Mouse (Mus musculus): ENCODE measurements around the gene Serinc4.

Gene Serinc4

DNA sequence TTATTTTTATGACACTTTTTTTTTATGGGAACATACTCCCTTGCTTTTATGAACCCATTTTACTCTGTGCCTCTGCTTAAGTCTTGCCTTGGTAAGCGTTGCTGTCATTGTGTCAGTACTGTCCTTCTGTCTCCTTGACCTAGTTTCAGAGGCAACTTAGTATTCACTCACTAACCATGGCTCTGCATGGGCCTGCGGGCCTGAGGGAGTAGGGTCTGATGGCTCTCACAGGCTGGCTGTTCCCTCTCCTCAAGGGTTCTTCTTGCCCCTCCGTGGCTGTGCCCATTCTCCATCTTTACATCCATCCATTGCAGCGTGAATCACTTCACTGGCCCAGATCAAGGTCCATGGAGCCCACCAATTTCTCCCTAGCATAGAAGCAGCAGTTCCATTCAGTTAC lies 10.1 kb downstream of the Serinc4 start:
- no peak for DNase-seq

DNA sequence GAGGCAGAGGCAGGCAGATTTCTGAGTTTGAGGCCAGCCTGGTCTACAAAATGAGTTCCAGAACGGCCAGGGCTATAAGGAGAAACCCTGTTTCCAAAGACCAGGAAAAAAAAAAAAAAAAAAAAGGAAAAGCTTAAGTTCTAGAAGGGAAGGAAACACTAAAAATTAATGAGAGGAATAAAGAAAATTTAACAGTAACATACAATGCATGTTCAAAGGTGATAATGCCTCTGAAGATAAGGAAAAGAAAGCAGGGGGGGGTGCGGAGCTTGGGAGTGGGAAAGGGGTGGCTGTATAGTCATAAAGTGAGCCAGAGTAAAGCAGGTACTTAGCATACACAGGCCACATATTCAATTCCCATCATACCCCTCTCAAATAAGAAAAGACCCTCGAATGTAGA lies 11.5 kb downstream of the Serinc4 start:
- no peak for DNase-seq

GRCm38 (mm10) chr2:121444178-121444577 lies 12.4 kb downstream of the Serinc4 start, which contains the start of gene Ell3:
Gene Ell3, minus strand, starts transcription at chr2:121444278.
- DNase-seq = no peak

DNA sequence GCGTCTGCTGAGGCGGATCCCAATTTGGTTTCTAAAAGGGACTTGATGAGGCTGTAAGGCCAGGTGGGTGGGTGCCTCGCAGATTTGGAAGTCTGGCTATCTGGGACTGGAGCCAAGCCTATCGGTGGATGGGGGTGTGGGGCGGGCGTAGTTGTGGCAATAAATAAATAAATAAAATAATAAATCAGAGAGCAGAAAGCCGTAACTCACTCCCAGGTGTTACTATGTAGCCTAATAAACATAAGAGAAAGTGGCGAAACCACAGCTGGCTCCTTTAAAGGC lies 13.6 kb downstream of the Serinc4 start:
- no peak for DNase-seq

DNA sequence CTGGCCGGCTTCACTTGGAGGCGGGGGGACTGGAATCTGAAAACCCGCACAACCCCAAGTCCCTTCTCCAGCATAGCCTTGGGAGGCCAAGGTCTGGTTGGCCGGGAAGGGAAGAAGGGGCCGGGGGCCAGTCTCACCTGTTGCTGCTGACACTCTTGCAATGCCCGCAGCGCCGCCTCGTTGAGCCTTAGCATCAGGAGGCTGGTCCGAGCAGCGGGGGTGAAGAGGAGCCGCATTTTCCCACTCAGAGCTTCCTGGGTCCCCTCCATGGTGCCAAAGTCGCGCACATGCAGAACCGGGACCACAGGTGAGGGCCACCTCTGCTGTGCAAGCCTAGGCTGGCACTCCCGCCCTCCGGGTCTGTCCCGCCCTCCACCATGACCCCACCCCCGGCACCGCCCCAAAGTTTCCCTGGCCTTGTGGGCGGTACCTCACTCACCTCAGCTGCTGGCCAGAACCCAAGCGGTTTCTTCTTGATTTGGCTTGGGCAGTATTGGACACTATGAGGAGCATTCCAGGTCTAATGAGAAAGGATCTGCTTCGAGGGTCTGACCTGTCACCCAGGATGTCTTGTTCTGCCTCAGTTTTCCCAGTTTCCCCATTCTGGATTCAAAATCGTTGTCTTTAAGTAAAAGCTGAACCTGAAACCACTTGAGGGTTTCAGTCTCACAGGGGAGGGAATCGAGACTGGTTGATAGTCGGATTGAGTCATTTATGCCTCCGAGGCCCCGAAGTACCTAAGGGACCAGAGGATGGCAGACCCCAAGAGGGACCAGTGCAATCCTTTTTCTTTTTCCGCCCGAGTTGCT lies 14.1 kb downstream of the Serinc4 start:
- DNase-seq = no peak

GRCm38 (mm10) chr2:121441800-121442199 lies 14.8 kb downstream of the Serinc4 start:
- DNase-seq = no peak

- no peak for DNase-seq
Observed at GRCm38 (mm10) chr2:121440834-121441605, 15.6 kb downstream of the Serinc4 start.

- DNase-seq = no peak
Observed at GRCm38 (mm10) chr2:121439746-121440145, 16.8 kb downstream of the Serinc4 start.

GRCm38 (mm10) chr2:121434854-121435253 lies 21.7 kb downstream of the Serinc4 start:
- no peak for DNase-seq

DNA sequence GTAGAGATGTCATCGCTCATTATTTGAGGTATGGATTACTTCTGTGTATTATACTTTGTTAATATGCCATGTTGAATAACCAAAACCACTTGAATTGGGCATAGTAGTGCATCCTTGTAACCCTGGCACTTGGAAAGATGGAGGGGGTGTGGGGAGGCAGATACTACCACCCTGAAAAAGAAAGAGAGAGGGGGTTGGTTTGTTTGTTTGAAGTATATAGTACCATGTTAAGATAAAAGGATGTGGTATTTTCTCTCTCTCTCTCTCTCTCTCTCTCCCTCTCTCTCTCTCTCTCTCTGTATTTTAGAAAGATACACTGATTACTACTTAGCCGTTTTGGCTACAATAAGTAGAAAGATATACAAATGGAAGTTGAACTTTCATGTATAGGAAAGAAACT lies 30.7 kb downstream of the Serinc4 start:
- no peak for DNase-seq

GRCm38 (mm10) chr2:121423166-121423565 lies 33.4 kb downstream of the Serinc4 start:
- DNase-seq = no peak

- DNase-seq = no peak
Observed at GRCm38 (mm10) chr2:121418476-121418875, 38.1 kb downstream of the Serinc4 start.

- DNase-seq = no peak
Observed at GRCm38 (mm10) chr2:121416356-121416755, 40.2 kb downstream of the Serinc4 start.

GRCm38 (mm10) chr2:121415591-121415990 lies 41.0 kb downstream of the Serinc4 start:
- DNase-seq = no peak

- DNase-seq = no peak
Observed at GRCm38 (mm10) chr2:121415103-121415502, 41.5 kb downstream of the Serinc4 start.

DNA sequence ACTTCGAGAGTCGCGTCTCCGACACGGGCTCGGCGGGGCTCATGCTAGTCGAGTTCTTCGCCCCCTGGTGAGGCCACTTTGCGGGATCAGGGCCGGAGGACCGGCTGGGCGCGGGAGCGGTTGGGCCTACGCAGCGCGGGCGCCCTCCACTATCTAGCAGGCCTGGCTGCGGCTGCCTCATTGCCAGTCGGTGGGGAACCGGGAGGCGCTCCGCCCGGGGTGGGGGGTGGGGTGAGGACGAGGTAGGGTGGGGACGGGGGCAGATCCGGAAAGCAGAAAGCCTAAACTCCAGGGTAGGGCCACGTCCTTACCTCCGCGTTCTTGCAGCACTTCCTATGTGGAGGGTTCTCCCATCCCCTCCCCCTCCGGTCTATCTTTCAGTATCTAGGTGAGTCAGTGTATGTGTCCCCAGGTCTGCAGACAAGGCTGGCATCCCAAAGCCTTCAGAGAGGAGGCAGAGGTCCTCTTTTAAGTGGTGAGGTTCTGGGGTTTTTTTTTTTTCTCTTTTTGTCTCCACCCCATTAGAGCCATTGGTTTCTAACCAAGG lies 42.4 kb downstream of the Serinc4 start:
- peak; percentile 30 for DNase-seq

DNA sequence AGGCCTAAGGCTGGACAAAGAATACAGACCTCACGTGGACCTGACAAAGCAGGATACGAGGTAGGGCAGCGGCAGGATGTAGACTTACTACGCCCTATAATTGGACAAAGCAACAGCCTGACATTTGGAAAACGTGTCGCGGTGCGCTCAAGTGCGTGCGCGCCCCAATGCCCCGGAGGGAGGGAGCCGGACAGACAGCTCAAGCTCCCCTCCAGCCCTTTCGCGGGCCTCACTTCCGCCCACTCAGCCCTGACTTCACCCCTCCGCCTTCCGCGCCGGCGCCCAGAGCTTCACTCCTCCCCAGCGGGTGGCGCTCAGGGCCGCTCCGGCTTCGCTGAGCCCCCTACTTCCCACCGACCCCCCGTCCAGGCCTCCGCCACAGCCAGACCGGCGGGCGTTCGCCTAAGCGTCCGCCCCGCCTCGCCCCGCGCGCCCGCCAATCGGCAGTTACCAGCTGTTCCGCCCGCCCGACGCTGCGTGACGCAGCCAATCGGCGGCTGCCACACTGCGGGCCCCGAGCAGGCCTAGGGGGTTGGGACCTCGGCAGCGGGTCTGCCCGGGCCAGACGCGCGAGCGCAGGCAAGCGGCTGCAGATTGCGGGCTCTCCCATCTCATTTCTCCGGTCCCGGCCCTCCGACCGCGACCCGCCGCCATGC lies 43.1 kb downstream of the Serinc4 start, which contains the start of the genes Pdia3 and Catsper2:
Pdia3 (plus strand) TSS at position 389 of the 656 bp plus-strand sequence.
Catsper2 (minus strand) TSS at position 406 of the 656 bp plus-strand sequence.
- DNase-seq = peak; percentile 97

GRCm38 (mm10) chr2:121412843-121413386 lies 43.7 kb downstream of the Serinc4 start:
- DNase-seq = peak; percentile 8

GRCm38 (mm10) chr2:121408160-121408559 lies 48.4 kb downstream of the Serinc4 start:
- peak; percentile 11 for DNase-seq

- DNase-seq = no peak
Observed at GRCm38 (mm10) chr2:121403296-121403695, 53.3 kb downstream of the Serinc4 start.

DNA sequence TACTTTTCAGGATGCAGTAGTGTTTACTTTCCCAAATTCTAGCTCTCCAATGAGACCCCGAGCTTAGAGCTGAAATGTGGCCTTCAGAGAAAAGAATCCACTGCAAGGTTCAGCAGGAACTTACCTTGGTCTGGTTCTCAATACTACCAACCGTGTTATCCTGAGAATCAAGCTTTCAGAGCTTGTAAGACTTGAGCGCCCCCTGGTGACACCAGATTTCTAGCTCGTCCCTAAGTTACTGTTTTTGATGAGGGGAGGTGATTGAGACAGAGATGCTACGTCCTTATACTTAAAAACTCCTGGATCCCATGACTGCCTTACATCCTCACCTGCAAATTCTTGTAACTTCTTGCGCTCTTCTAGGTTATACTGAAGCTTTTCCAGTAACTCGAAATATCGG lies 60.0 kb downstream of the Serinc4 start:
- DNase-seq = peak; percentile 84

All from right cerebral cortex, adult 18-20 months (tissue).